In genomic region chr5:118515280-118515721, GRCm38 (mm10) we compare ENCODE assay signal across 8 mouse cellular contexts.
DNase-seq lines count a peak whose midpoint lies in the region; ATAC-seq lines count a peak whose summit lies in the region.

No protein-coding gene starts in this region.

- ATAC-seq in frontal cortex, adult (ENCODE audit: low TSS enrichment), result peak; percentile 72

- DNase-seq in cerebellum, postnatal 10 days, result peak; percentile 26 to 53
- DNase-seq in cerebellum, adult 11-12 months, result no peak
- DNase-seq in 3134 (ENCODE audit: extremely low read depth, insufficient read length, low spot score), result peak; percentile 57
- peak; percentile 45 to 67 for DNase-seq in kidney, postnatal 4 days
- peak; percentile 26 to 38 for DNase-seq in lung, postnatal 4 days
- DNase-seq in ovary, adult 18-20 months (ENCODE audit: low spot score), result no peak
- DNase-seq in spleen, postnatal 14 days (ENCODE audit: low spot score in 2 of 2), result no peak

Comparison
In these comparisons a context has a peak if more than half of its experiments do, and no peak if none do; other contexts are left out.
1. DNase-seq: peak in cerebellum, postnatal 10 days (2 of 2), 3134 (single experiment), kidney, postnatal 4 days (2 of 2) and lung, postnatal 4 days (2 of 2); none in cerebellum, adult 11-12 months (single experiment), ovary, adult 18-20 months (single experiment) and spleen, postnatal 14 days (0 of 2).